Mouse (Mus musculus) heart, adult 18-20 months (tissue): Measurements from ENCODE around the gene Tph1. TPM values are rescaled to one million over a fixed set of nuclear protein-coding genes. Genes with fewer than 3 reads are reported as not detected.

Experiments
- DNase-seq, 2 experiments: peaks; one replicate each; pipeline ENCODE4 v3.0.0; 2021 to 2022; ENCODE audit warnings: mixed read lengths in 1 of 2
- total RNA-seq, 2 experiments: library from RNA; stranded (reverse); gene quantifications; 2 replicates each; pipeline ENCODE4 v1.2.3; 2021

The Tph1 gene
- total RNA-seq, 2 experiments from 2014 or later: not detected

- no peak for DNase-seq
Measured at GRCm38 (mm10) chr7:46601097-46601496, 71.2 kb downstream of the Tph1 start.

DNA sequence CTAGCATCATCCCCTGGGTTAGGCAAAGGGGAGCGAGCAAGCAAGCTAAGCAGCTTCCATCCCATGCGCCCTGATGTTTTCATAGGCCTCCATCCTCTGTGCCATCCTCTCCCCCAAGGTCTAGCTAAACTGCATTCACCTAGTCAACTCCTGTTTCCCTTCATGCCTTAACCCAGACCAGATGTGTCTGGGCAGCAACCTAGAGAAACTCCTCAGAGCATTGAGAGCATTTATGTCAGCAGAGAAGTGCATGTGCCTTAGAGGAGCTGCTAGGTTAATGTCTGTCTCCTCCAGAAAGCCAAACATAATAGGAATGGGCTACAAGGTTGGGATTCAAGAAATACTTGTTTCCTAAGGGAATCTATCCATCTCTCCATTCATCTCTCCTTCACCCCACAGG lies 75.3 kb downstream of the Tph1 start:
- DNase-seq: no peak

Other genes starting within 250 kb of the Tph1 start
- 1 to 10 TPM; 3.8 to 5.9 TPM for gene Sergef, start 32.7 kb downstream of the Tph1 start, total RNA-seq
- 1 to 10 TPM; 3.5 to 5.3 TPM for gene Saal1, start 38.1 kb upstream of the Tph1 start, total RNA-seq
- 1 to 10 TPM; 1.4 to 1.7 TPM for gene Saa3, start 43.2 kb upstream of the Tph1 start, total RNA-seq
- not detected for gene Saa4, start 60.1 kb upstream of the Tph1 start, total RNA-seq
- not detected for gene Saa1, start 70.4 kb upstream of the Tph1 start, total RNA-seq
- not detected for gene Saa2, start 79.3 kb upstream of the Tph1 start, total RNA-seq
- gene Hps5, start 123.5 kb upstream of the Tph1 start, total RNA-seq: 10 to 100 TPM in 1 of 2 experiments, 1 to 10 TPM in 1; 7.7 to 11.6 TPM
- gene Gtf2h1, start 123.6 kb upstream of the Tph1 start, total RNA-seq: 10 to 100 TPM; 15.9 to 19.4 TPM
- 100 to 1,000 TPM; 768 to 793 TPM for gene Ldha, start 168.9 kb upstream of the Tph1 start, total RNA-seq
- not detected for gene Ldhc, start 188.7 kb upstream of the Tph1 start, total RNA-seq
- 10 to 100 TPM; 62.5 to 68.1 TPM for gene Tsg101, start 247.4 kb upstream of the Tph1 start, total RNA-seq